Mouse (Mus musculus) G1E (cell line): ENCODE measurements around the gene Atg2b. TPM values are rescaled to one million over a fixed set of nuclear protein-coding genes. Genes with fewer than 3 reads are reported as not detected.

ENCODE experiments used
- ATAC-seq: 2 replicates; pipeline ENCODE4 v1.8.0; 2016; ENCODE audit warnings: mild to moderate bottlenecking; ENCODE audit not compliant: insufficient number of reproducible peaks, poor library complexity, low FRiP score, severe bottlenecking; ENCODE audit errors: extremely low read depth
- DNase-seq: peaks from one replicate; pipeline ENCODE4 v3.0.0; 2012; ENCODE audit warnings: low spot score
- H3K27me3 ChIP-seq: 2 replicates; pipeline ENCODE4 v1.6.1; 2012; ENCODE audit warnings: mild to moderate bottlenecking, low read length, inconsistent platforms; ENCODE audit not compliant: insufficient read depth
- H3K36me3 ChIP-seq: replicated peaks from 2 replicates; pipeline ENCODE3; 2012; ENCODE audit warnings: mild to moderate bottlenecking, inconsistent platforms
- H3K4me1 ChIP-seq: 2 replicates; pipeline ENCODE4 v1.6.1; 2012; ENCODE audit warnings: low read depth, low read length, inconsistent platforms, mixed read lengths; ENCODE audit not compliant: insufficient read depth
- H3K4me3 ChIP-seq: 2 replicates; pipeline ENCODE4 v1.5.1; 2012; ENCODE audit warnings: low read depth, mild to moderate bottlenecking, inconsistent platforms, low read length, moderate library complexity, mixed read lengths
- H3K9me3 ChIP-seq: replicated peaks from 2 replicates; pipeline ENCODE4 v1.6.1; 2012; ENCODE audit warnings: inconsistent platforms
- CTCF ChIP-seq: IDR thresholded peaks from 2 replicates; pipeline ENCODE4 v1.5.1; 2012; ENCODE audit warnings: low read depth, low read length, inconsistent platforms, mixed read lengths
- GATA1 ChIP-seq: IDR thresholded peaks from 2 replicates; pipeline ENCODE4 v1.6.1; 2012; ENCODE audit warnings: borderline replicate concordance, low read length, inconsistent platforms, mixed read lengths
- GATA2 ChIP-seq: IDR thresholded peaks from 2 replicates; pipeline ENCODE4 v1.6.1; 2012; ENCODE audit warnings: low read depth, low read length, inconsistent platforms, borderline replicate concordance
- POLR2AphosphoS5 ChIP-seq: IDR thresholded peaks from 2 replicates; pipeline ENCODE4 v1.6.1; 2012; ENCODE audit warnings: low read depth, low read length, inconsistent platforms; ENCODE audit not compliant: insufficient replicate concordance
- TAL1 ChIP-seq: conservative IDR thresholded peaks from 2 replicates; pipeline ENCODE4 v1.6.1; 2012; ENCODE audit warnings: low read depth, low read length, inconsistent platforms, mixed read lengths
- polyA plus RNA-seq: library from polyadenylated mRNA; stranded (reverse); fragments of >175 nt; gene quantifications from 2 replicates; pipeline ENCODE4 v1.2.3, GENCODE M21; 2012
- total RNA-seq, 2 experiments: library from RNA; stranded (forward) in 1 of 2; stranded (reverse) in 1 of 2; fragments of 200-1000 nt in 1 of 2; fragments of >200 nt in 1 of 2; fragmentation: Nextera tagmentation in 1 of 2; gene quantifications; 2 replicates each; pipeline ENCODE4 v1.2.3; 2014 to 2017

Gene Atg2b
- total and polyA plus RNA-seq, 3 experiments = 22.0 to 128 (median 62.0) TPM

DNA sequence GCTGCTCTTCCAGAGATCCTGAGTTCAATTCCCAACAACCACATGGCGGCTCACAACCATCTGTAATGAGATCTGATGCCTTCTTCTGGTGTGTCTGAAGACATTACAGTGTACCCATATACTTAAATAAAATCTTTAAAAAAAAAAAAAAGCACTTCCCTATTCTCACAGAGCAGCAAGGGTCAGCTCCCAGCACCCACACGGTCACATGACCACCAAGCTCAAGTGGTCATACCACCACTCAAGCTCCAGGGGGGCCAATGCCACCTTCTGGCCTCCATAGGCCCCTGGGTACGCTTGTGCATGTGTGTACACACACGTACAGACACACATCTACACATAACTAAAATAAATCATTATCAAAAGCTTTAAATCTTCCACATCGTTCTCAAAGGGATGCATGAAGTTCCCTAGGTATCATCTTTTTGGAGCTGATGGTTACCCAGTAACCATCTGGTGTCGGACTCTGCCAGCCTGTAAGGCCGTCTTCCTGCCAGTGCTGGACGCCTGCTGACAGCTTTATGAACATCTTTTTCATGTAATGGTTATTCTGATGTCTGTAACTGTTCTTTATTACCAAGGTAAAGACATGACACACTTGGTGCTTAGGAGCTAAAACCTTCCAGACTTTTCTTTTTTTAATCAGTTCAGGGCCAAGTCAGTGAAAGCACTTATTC, 12.2 kb upstream of the Atg2b start:
- H3K27me3 ChIP-seq = no peaks in the 10 kb centered on the region
- H3K36me3 ChIP-seq = peaks cover 66% of the 10 kb centered on the region
- TF ChIP-seq CTCF (no peak), TAL1 (no peak), POLR2AphosphoS5 (no peak), GATA1 (no peak), GATA2 (no peak)
- ATAC-seq (no peak), DNase-seq (no peak)
- peaks cover 5% of the 10 kb centered on the region; the same call in 1 of the 2 replicates for H3K9me3 ChIP-seq
- H3K4me1 ChIP-seq = peaks cover 11% of the 10 kb centered on the region
- H3K4me3 ChIP-seq = no peak overlapping the region

- peaks cover 5% of the 10 kb centered on the region; the same call in 1 of the 2 replicates for H3K9me3 ChIP-seq
- ATAC-seq (no peak), DNase-seq (no peak)
- H3K4me1 ChIP-seq = peaks cover 11% of the 10 kb centered on the region
- peaks cover 67% of the 10 kb centered on the region for H3K36me3 ChIP-seq
- TF ChIP-seq CTCF = no peak
- no peak for TF ChIP-seq TAL1
- TF ChIP-seq POLR2AphosphoS5 = no peak
- TF ChIP-seq GATA2 = no peak
- TF ChIP-seq GATA1 = no peak
- H3K4me3 ChIP-seq = no peak overlapping the region
- no peaks in the 10 kb centered on the region for H3K27me3 ChIP-seq
Observed at GRCm38 (mm10) chr12:105695848-105696247, 10.8 kb upstream of the Atg2b start.

DNA sequence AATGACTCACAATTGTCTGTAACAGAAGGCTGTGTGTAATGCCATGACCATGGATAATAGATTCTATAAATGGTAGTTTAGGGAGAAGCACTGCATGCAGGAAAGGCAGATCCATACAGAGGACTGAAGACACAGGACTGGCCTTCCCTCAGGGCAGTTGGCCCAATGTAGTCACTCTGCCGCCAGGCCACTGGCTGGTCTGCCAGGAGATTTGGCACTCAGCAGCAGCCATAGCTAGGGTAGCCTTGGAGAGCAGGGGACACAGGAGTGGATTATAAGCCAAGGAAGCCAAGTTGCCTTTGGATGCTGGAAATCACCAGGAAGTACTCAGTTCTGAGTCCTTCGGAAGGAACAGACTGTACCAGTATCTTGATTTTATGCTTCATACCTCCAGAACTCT, 9.0 kb upstream of the Atg2b start:
- H3K9me3 ChIP-seq = peaks cover 5% of the 10 kb centered on the region; the same call in 1 of the 2 replicates
- TF ChIP-seq GATA1 = no peak
- TF ChIP-seq POLR2AphosphoS5 = no peak
- no peak for TF ChIP-seq GATA2
- TF ChIP-seq CTCF = no peak
- TF ChIP-seq TAL1 = no peak
- no peak overlapping the region for H3K4me3 ChIP-seq
- ATAC-seq (no peak), DNase-seq (no peak)
- no peaks in the 10 kb centered on the region for H3K27me3 ChIP-seq
- H3K36me3 ChIP-seq = peaks cover 67% of the 10 kb centered on the region
- H3K4me1 ChIP-seq = peaks cover 20% of the 10 kb centered on the region

DNA sequence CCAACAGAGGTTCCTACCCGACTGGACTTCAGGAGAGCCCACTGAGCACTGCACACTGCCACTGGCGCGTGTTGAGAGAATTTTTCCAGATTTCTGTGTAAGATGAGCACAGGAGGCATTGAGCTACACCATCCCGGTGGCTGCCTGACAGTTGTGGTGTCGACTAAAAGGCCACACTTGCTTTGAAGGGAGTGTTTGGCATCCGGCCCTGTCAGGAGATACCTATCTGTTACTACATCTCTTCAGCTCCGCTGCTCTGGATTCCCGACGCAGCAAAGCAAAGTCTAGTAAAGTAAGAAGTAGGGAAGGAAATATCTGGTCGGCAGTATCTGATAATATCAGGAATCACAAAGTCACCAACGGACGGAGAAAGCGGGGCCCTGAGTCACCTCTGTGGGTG, 4.4 kb upstream of the Atg2b start:
- no peaks in the 10 kb centered on the region for H3K27me3 ChIP-seq
- peaks cover 38% of the 10 kb centered on the region for H3K4me1 ChIP-seq
- H3K4me3 ChIP-seq = no peak overlapping the region
- no peak for DNase-seq
- TF ChIP-seq GATA1 (no peak), CTCF (no peak), POLR2AphosphoS5 (no peak), TAL1 (no peak), GATA2 (no peak)
- ATAC-seq = 0 out of 2 replicates have a peak, but pooled peaks have one; percentile 6
- peaks cover 5% of the 10 kb centered on the region; the same call in 1 of the 2 replicates for H3K9me3 ChIP-seq
- peaks cover 65% of the 10 kb centered on the region for H3K36me3 ChIP-seq

- ATAC-seq (no peak), DNase-seq (no peak)
- Histone ChIP-seq H3K9me3 (no peaks in the 10 kb centered on the region), H3K36me3 (peaks cover 57% of the 10 kb centered on the region), H3K4me3 (no peak overlapping the region), H3K27me3 (no peaks in the 10 kb centered on the region), H3K4me1 (peaks cover 37% of the 10 kb centered on the region)
- no peak for TF ChIP-seq GATA2
Observed at GRCm38 (mm10) chr12:105688546-105688945, 3.5 kb upstream of the Atg2b start.

- DNase-seq = no peak
- H3K36me3 ChIP-seq = peaks cover 58% of the 10 kb centered on the region
Observed at GRCm38 (mm10) chr12:105687416-105687815, 2.4 kb upstream of the Atg2b start.

More at GRCm38 (mm10) chr12:105687416-105687815, 2.4 kb upstream of the Atg2b start:
- Histone ChIP-seq H3K4me3 (no peak overlapping the region), H3K9me3 (no peaks in the 10 kb centered on the region), H3K27me3 (no peaks in the 10 kb centered on the region), H3K4me1 (peaks cover 48% of the 10 kb centered on the region)
- ATAC-seq = no peak
- TF ChIP-seq CTCF (no peak), GATA2 (no peak), TAL1 (no peak), GATA1 (no peak), POLR2AphosphoS5 (no peak)
